Mouse (Mus musculus) small intestine, adult 2 months (tissue): ENCODE results near the gene Vsx1. TPM values are rescaled to one million over a fixed set of nuclear protein-coding genes. Genes with fewer than 3 reads are reported as not detected.

Source experiments
- H3K27ac ChIP-seq: fragments of 200-500 bp; 2 replicates; pipeline ENCODE4 v1.5.1; 2012; ENCODE audit warnings: low read depth, low read length, control low read depth, inconsistent platforms; ENCODE audit not compliant: insufficient read depth
- H3K27me3 ChIP-seq: fragments of 200-500 bp; 2 replicates; pipeline ENCODE4 v1.6.1; 2012; ENCODE audit warnings: mild to moderate bottlenecking, moderate library complexity, low read length, inconsistent platforms; ENCODE audit not compliant: control insufficient read depth, insufficient read depth
- H3K36me3 ChIP-seq: fragments of 200-500 bp; 2 replicates; pipeline ENCODE4 v1.6.1; 2012; ENCODE audit warnings: mild to moderate bottlenecking, low read length, control low read depth, inconsistent platforms; ENCODE audit not compliant: control insufficient read depth, insufficient read depth
- H3K4me1 ChIP-seq: fragments of 200-500 bp; 2 replicates; pipeline ENCODE4 v1.6.1; 2012; ENCODE audit warnings: low read length, inconsistent platforms, mixed read lengths; ENCODE audit not compliant: control insufficient read depth, insufficient read depth, insufficient read length
- H3K4me3 ChIP-seq: fragments of 200-500 bp; 2 replicates; pipeline ENCODE4 v1.5.1; 2012; ENCODE audit warnings: low read depth, mild to moderate bottlenecking, control low read depth, inconsistent platforms, low read length, moderate library complexity
- CTCF ChIP-seq: fragments of 200-500 bp; IDR thresholded peaks from 2 replicates; pipeline ENCODE4 v1.5.1; 2012; ENCODE audit warnings: low read depth, mild to moderate bottlenecking, control low read depth, inconsistent platforms, low read length, moderate library complexity, mixed read lengths; ENCODE audit not compliant: insufficient replicate concordance, insufficient read length; ENCODE audit errors: extremely low read depth
- POLR2A ChIP-seq: fragments of 200-500 bp; IDR thresholded peaks from 2 replicates; pipeline ENCODE4 v1.6.1; 2012; ENCODE audit warnings: low read depth, mild to moderate bottlenecking, control low read depth, inconsistent platforms, low read length, moderate library complexity
- WGBS: fragments of 180-500 bp; shearing (Covaris S2); methylation state at CpG from one replicate; pipeline ENCODE4 v1.1.7; 2018; 5-methylcytosine and 5-hydroxymethylcytosine counted together
- polyA plus RNA-seq: library from polyadenylated mRNA; depleted of rRNA; stranded (reverse); fragments of >200 nt; gene quantifications from 2 replicates; pipeline ENCODE4 v1.2.3, GENCODE M21; 2012

The Vsx1 gene
- polyA plus RNA-seq, 1 experiment: not detected

- Histone ChIP-seq H3K27ac (no peak overlapping the region), H3K4me1 (no peaks in the 10 kb centered on the region; the same call in 1 of the 2 replicates), H3K4me3 (no peak overlapping the region), H3K36me3 (no peaks in the 10 kb centered on the region), H3K27me3 (no peaks in the 10 kb centered on the region)
- 54% methylated on average over 9 of the region's 9 CpGs for WGBS
- TF ChIP-seq CTCF (no peak), POLR2A (no peak)
Measured at GRCm38 (mm10) chr2:150651366-150651765, 37.8 kb downstream of the Vsx1 start.

GRCm38 (mm10) chr2:150650511-150651074 lies 38.6 kb downstream of the Vsx1 start:
- TF ChIP-seq POLR2A: no peak
- TF ChIP-seq CTCF: no peak
- no peaks in the 10 kb centered on the region for H3K27me3 ChIP-seq
- no peak overlapping the region for H3K27ac ChIP-seq
- H3K36me3 ChIP-seq: no peaks in the 10 kb centered on the region
- 83% methylated on average over 7 of the region's 7 CpGs for WGBS
- 0 out of 2 replicates have a peak, but pooled peaks cover under 1% of the 10 kb centered on the region for H3K4me1 ChIP-seq
- no peak overlapping the region for H3K4me3 ChIP-seq

GRCm38 (mm10) chr2:150648300-150648895 lies 40.8 kb downstream of the Vsx1 start:
- WGBS: 71% methylated on average over 13 of the region's 13 CpGs
- TF ChIP-seq CTCF (no peak), POLR2A (no peak)

GRCm38 (mm10) chr2:150647681-150648299 lies 41.4 kb downstream of the Vsx1 start:
- WGBS: 77% methylated on average over 14 of the region's 14 CpGs
- TF ChIP-seq CTCF (no peak), POLR2A (no peak)
- peaks cover 5% of the 10 kb centered on the region for H3K4me1 ChIP-seq
- no peaks in the 10 kb centered on the region for H3K27me3 ChIP-seq
- no peak overlapping the region for H3K27ac ChIP-seq
- H3K4me3 ChIP-seq: no peak overlapping the region
- H3K36me3 ChIP-seq: no peaks in the 10 kb centered on the region

More at GRCm38 (mm10) chr2:150648300-150648895, 40.8 kb downstream of the Vsx1 start:
- Histone ChIP-seq H3K4me3 (no peak overlapping the region), H3K36me3 (no peaks in the 10 kb centered on the region), H3K27ac (no peak overlapping the region), H3K27me3 (no peaks in the 10 kb centered on the region), H3K4me1 (peaks cover 5% of the 10 kb centered on the region)

GRCm38 (mm10) chr2:150646411-150647121 lies 42.6 kb downstream of the Vsx1 start:
- Histone ChIP-seq H3K27me3 (no peaks in the 10 kb centered on the region), H3K4me3 (no peak overlapping the region), H3K36me3 (no peaks in the 10 kb centered on the region), H3K4me1 (peaks cover 5% of the 10 kb centered on the region), H3K27ac (no peak overlapping the region)
- no peak for TF ChIP-seq POLR2A
- WGBS: 78% methylated on average over 8 of the region's 8 CpGs

GRCm38 (mm10) chr2:150645225-150645624 lies 43.9 kb downstream of the Vsx1 start:
- Histone ChIP-seq H3K4me1 (peaks cover 5% of the 10 kb centered on the region), H3K4me3 (no peak overlapping the region), H3K36me3 (no peaks in the 10 kb centered on the region), H3K27ac (no peak overlapping the region), H3K27me3 (no peaks in the 10 kb centered on the region)
- TF ChIP-seq POLR2A: no peak
- TF ChIP-seq CTCF: no peak
- WGBS: 31% methylated on average over 4 of the region's 4 CpGs
